Mouse (Mus musculus) megakaryocyte, embryonic 14.5 days (primary cell): ENCODE measurements around the gene Car2.

Source experiments
- FLI1 ChIP-seq: IDR thresholded peaks from 2 replicates; pipeline ENCODE4 v1.6.1; 2012; ENCODE audit warnings: low read length, inconsistent platforms, mixed read lengths
- GATA1 ChIP-seq: IDR thresholded peaks from 3 replicates; pipeline ENCODE4 v1.6.1; 2012; ENCODE audit warnings: mixed read lengths, low read length, inconsistent platforms, borderline replicate concordance

- TF ChIP-seq GATA1 (no peak), FLI1 (no peak)
Observed at GRCm38 (mm10) chr3:14904165-14904564, 18.1 kb downstream of the Car2 start.
